Mouse (Mus musculus) hindbrain, postnatal 0 days (tissue): ENCODE measurements at regions not wholly inside any gene's neighbourhood (a gene's known extent, or its start where the extent isn't known, plus 50 kb on each side); places are given as distances from the start of the nearest gene placed in this dataset.

Experiments used
- ATAC-seq: fragments of 200-750 bp; cut with Nextera tagmentation; 2 replicates; pipeline ENCODE4 v1.8.0; 2017; ENCODE audit warnings: mild to moderate bottlenecking, moderate TSS enrichment, moderate library complexity
- DNase-seq: peaks from one replicate; pipeline ENCODE4 v3.0.0-alpha.2; 2015; ENCODE audit warnings: low spot score
- H3K27ac ChIP-seq: fragments of 300-500 bp; sonication (generic); 2 replicates; pipeline ENCODE4 v1.5.1; 2014; ENCODE audit warnings: mild to moderate bottlenecking
- H3K27me3 ChIP-seq: fragments of 300-500 bp; sonication (generic); 2 replicates; pipeline ENCODE4 v1.6.1; 2014; ENCODE audit warnings: low read length, mixed read lengths; ENCODE audit not compliant: insufficient read depth
- H3K36me3 ChIP-seq: fragments of 300-500 bp; sonication (generic); 2 replicates; pipeline ENCODE4 v1.6.1; 2014; ENCODE audit warnings: low read length, mixed read lengths; ENCODE audit not compliant: insufficient read depth
- H3K4me1 ChIP-seq: fragments of 300-500 bp; sonication (generic); 2 replicates; pipeline ENCODE4 v1.6.1; 2014; ENCODE audit warnings: antibody characterized with exemption, low read length, mixed read lengths; ENCODE audit not compliant: insufficient read depth
- H3K4me2 ChIP-seq: fragments of 300-500 bp; sonication (generic); 2 replicates; pipeline ENCODE4 v1.6.1; 2014; ENCODE audit warnings: low read depth, mild to moderate bottlenecking, low read length, moderate library complexity, mixed read lengths
- H3K4me3 ChIP-seq: fragments of 300-500 bp; sonication (generic); 2 replicates; pipeline ENCODE4 v1.5.1; 2014; ENCODE audit warnings: low read length
- H3K9ac ChIP-seq: fragments of 300-500 bp; sonication (generic); replicated peaks from 2 replicates; pipeline ENCODE4 v1.6.1; 2014; ENCODE audit warnings: mild to moderate bottlenecking, low read length, moderate library complexity, mixed read lengths
- H3K9me3 ChIP-seq: fragments of 300-500 bp; sonication (generic); 2 replicates; pipeline ENCODE4 v1.6.1; 2016; ENCODE audit warnings: low read length, mixed read lengths
- CTCF ChIP-seq: IDR thresholded peaks from 2 replicates; pipeline ENCODE4 v1.5.1; 2016; ENCODE audit warnings: antibody characterized with exemption, control low read depth, low read depth
- WGBS: fragments of 180-500 bp; shearing (Covaris S2); extraction: QIAGEN DNeasy Blood & Tissue Kit; methylation state at CpG from one replicate; pipeline ENCODE4 v1.1.7; 2014; 5-methylcytosine and 5-hydroxymethylcytosine counted together

DNA sequence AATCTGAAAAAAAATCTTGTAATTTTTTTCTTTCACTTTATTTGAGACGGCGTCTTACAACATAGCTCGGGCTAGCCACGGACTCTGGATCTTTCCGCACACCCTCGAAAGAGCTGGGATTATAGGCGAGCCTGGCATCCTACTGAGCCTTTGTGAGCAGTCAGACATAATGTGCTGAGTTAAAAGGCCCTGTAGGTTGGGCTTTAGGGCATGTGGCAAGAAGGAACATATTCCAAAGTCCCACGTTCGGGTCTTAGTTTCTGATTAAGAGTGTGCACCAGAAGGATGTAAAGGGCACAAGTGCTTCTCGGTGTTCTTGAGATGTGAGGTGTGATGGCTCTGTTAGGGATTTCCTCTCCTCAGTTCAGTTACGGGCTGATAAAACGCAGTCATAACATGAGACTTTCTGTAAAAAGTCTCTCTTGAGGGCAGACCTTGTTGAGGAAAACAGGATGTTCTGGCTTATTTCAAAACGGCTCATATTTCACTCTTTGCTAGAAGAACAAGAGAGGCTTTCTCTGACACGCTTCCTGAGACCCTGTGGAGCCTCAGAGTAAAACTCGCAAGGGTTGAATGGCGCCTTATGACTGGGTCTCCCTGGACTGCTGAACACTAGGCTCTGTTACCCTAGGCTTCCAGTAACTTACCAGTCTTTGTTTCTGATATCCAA, 654.6 kb downstream of the Stpg2 start:
- H3K4me2 ChIP-seq, result 0 out of 2 replicates have a peak overlapping the region, but pooled peaks have one; percentile 3
- no peak overlapping the region; the same call in 1 of the 2 replicates for H3K27ac ChIP-seq
- H3K27me3 ChIP-seq, result no peaks in the 10 kb centered on the region
- H3K9me3 ChIP-seq, result no peaks in the 10 kb centered on the region
- TF ChIP-seq CTCF, result no peak
- no peak overlapping the region for H3K4me3 ChIP-seq
- WGBS, result 54% methylated on average over 16 of the region's 16 CpGs
- ATAC-seq, result peak; percentile 53; the same call in 1 of the 2 replicates
- H3K4me1 ChIP-seq, result 0 out of 2 replicates have a peak, but pooled peaks cover 5% of the 10 kb centered on the region
- no peaks in the 10 kb centered on the region for H3K36me3 ChIP-seq
- no peak for DNase-seq
- no peak overlapping the region for H3K9ac ChIP-seq

DNA sequence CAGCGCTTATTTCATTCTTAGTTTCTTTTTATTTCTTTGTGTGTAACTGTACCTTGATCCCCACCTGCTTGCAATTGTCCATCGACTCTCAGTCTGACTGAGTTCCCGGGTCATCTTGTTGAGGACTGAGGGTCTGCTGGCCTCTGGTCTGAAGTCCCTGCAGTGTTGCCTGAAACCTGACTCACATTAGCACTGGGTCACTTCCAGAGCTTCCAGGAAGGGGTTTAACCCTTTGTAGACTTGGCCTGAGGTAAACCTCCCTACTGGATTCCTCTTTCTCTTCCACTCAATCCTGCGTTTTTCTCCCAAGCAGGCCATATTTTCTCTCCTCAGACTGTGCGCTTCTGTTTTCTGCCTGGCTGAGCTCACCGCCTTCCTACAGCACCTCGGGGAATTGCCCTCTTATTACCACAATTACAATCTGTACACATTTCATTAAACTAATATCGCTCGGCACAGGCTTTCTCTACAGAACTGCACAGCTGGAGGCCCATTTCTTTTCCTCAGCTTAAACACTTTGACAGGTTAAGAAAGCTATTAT, 655.4 kb downstream of the Stpg2 start:
- Histone ChIP-seq H3K27ac (no peak overlapping the region), H3K9me3 (no peaks in the 10 kb centered on the region), H3K27me3 (no peaks in the 10 kb centered on the region), H3K4me2 (0 out of 2 replicates have a peak overlapping the region, but pooled peaks have one; percentile 3), H3K4me3 (no peak overlapping the region), H3K36me3 (no peaks in the 10 kb centered on the region), H3K9ac (no peak overlapping the region), H3K4me1 (0 out of 2 replicates have a peak, but pooled peaks cover 5% of the 10 kb centered on the region)
- DNase-seq, result peak; percentile 79
- no peak for TF ChIP-seq CTCF
- peak; percentile 80 for ATAC-seq
- 28% methylated on average over 9 of the region's 9 CpGs for WGBS

- ATAC-seq (no peak), DNase-seq (no peak)
- no peak for TF ChIP-seq CTCF
Measured at GRCm38 (mm10) chr3:139866329-139866728, 660.8 kb downstream of the Stpg2 start.

GRCm38 (mm10) chr3:139867030-139867429, 661.5 kb downstream of the Stpg2 start:
- H3K9me3 ChIP-seq, result no peaks in the 10 kb centered on the region
- WGBS, result 77% methylated on average over 4 of the region's 4 CpGs
- no peaks in the 10 kb centered on the region for H3K36me3 ChIP-seq
- TF ChIP-seq CTCF, result peak; percentile 50
- H3K27me3 ChIP-seq, result no peaks in the 10 kb centered on the region
- H3K9ac ChIP-seq, result no peak overlapping the region
- H3K4me2 ChIP-seq, result no peak overlapping the region
- DNase-seq (no peak), ATAC-seq (no peak)
- H3K27ac ChIP-seq, result no peak overlapping the region
- no peak overlapping the region for H3K4me3 ChIP-seq
- no peaks in the 10 kb centered on the region for H3K4me1 ChIP-seq

More at GRCm38 (mm10) chr3:139866329-139866728, 660.8 kb downstream of the Stpg2 start:
- no peaks in the 10 kb centered on the region for H3K4me1 ChIP-seq
- no peaks in the 10 kb centered on the region for H3K27me3 ChIP-seq
- no peak overlapping the region for H3K9ac ChIP-seq
- H3K4me3 ChIP-seq, result no peak overlapping the region
- H3K36me3 ChIP-seq, result no peaks in the 10 kb centered on the region
- no peaks in the 10 kb centered on the region for H3K9me3 ChIP-seq
- H3K27ac ChIP-seq, result no peak overlapping the region
- no peak overlapping the region for H3K4me2 ChIP-seq

- WGBS, result 84% methylated on average over 3 of the region's 3 CpGs
- no peak for TF ChIP-seq CTCF
- DNase-seq (no peak), ATAC-seq (no peak)
- Histone ChIP-seq H3K9ac (no peak overlapping the region), H3K27me3 (no peaks in the 10 kb centered on the region), H3K4me3 (no peak overlapping the region), H3K27ac (no peak overlapping the region), H3K9me3 (no peaks in the 10 kb centered on the region), H3K4me1 (no peaks in the 10 kb centered on the region), H3K36me3 (no peaks in the 10 kb centered on the region), H3K4me2 (no peak overlapping the region)
Measured at GRCm38 (mm10) chr3:139867499-139867898, 662.0 kb downstream of the Stpg2 start.

GRCm38 (mm10) chr3:139869779-139870178, 664.3 kb downstream of the Stpg2 start:
- no peak for DNase-seq
- Histone ChIP-seq H3K4me2 (no peak overlapping the region), H3K36me3 (no peaks in the 10 kb centered on the region), H3K27ac (no peak overlapping the region), H3K27me3 (no peaks in the 10 kb centered on the region), H3K9ac (no peak overlapping the region), H3K4me3 (no peak overlapping the region), H3K4me1 (no peaks in the 10 kb centered on the region), H3K9me3 (no peaks in the 10 kb centered on the region)
- TF ChIP-seq CTCF, result no peak
- no peak for ATAC-seq
- WGBS, result 89% methylated on average over 3 of the region's 3 CpGs
